In genomic region chr15:27327744-27328143, GRCm38 (mm10) we compare ENCODE assay signal across 24 mouse cellular contexts.
"Had no signal": no experiment of that assay in that cellular context is flagged by ENCODE, and none has a peak within 500 bp of the region (broad histone marks: within the 10 kb centered on the region; RNA-seq: fewer than 3 reads in every experiment).

No protein-coding gene starts in this region.

- H3K4me1 ChIP-seq: embryonic facial prominence, embryonic 10.5 days; embryonic facial prominence, embryonic 12.5 days; embryonic facial prominence, embryonic 15.5 days; forebrain, embryonic 10.5 days; forebrain, embryonic 12.5 days; heart, embryonic 10.5 days had no signal

- H3K4me2 ChIP-seq: embryonic facial prominence, embryonic 12.5 days; embryonic facial prominence, embryonic 13.5 days; embryonic facial prominence, embryonic 15.5 days; forebrain, embryonic 12.5 days; forebrain, embryonic 13.5 days; forebrain, embryonic 15.5 days; heart, embryonic 11.5 days had no signal

- H3K36me3 ChIP-seq: embryonic facial prominence, embryonic 10.5 days; embryonic facial prominence, embryonic 12.5 days; embryonic facial prominence, embryonic 13.5 days; embryonic facial prominence, embryonic 15.5 days; forebrain, embryonic 10.5 days; forebrain, embryonic 12.5 days; forebrain, embryonic 15.5 days; heart, embryonic 10.5 days had no signal

- H3K27ac ChIP-seq: embryonic facial prominence, embryonic 10.5 days; embryonic facial prominence, embryonic 12.5 days; embryonic facial prominence, embryonic 13.5 days; embryonic facial prominence, embryonic 15.5 days; forebrain, embryonic 10.5 days; forebrain, embryonic 12.5 days; forebrain, embryonic 13.5 days; forebrain, embryonic 15.5 days; gastrocnemius, adult 2 months; heart, adult 2 months; heart, embryonic 10.5 days had no signal

- H3K27me3 ChIP-seq: embryonic facial prominence, embryonic 12.5 days; embryonic facial prominence, embryonic 13.5 days; embryonic facial prominence, embryonic 15.5 days; forebrain, embryonic 12.5 days; forebrain, embryonic 13.5 days; forebrain, embryonic 15.5 days had no signal

- DNase-seq: cerebellum, postnatal 10 days; cerebellum, postnatal 14 days; cerebellum, postnatal 25 days; embryo, embryonic 11 days; gastrocnemius, adult 2 months; gastrocnemius, postnatal 10 days; gastrocnemius, postnatal 14 days; gastrocnemius, postnatal 25 days; gastrocnemius, postnatal 36 days; heart, adult 18-20 months; heart, adult 2 months had no signal

- H3K9ac ChIP-seq: embryonic facial prominence, embryonic 12.5 days; embryonic facial prominence, embryonic 13.5 days; embryonic facial prominence, embryonic 15.5 days; forebrain, embryonic 12.5 days; forebrain, embryonic 13.5 days; forebrain, embryonic 15.5 days; forebrain, postnatal 0 days had no signal

- H3K9me3 ChIP-seq: embryonic facial prominence, embryonic 10.5 days; embryonic facial prominence, embryonic 12.5 days; embryonic facial prominence, embryonic 13.5 days; embryonic facial prominence, embryonic 15.5 days; forebrain, embryonic 10.5 days; forebrain, embryonic 12.5 days; forebrain, embryonic 13.5 days; forebrain, embryonic 15.5 days; heart, embryonic 10.5 days had no signal

- ATAC-seq: forebrain, embryonic 13.5 days; forebrain, embryonic 14.5 days; forebrain, embryonic 15.5 days had no signal

- H3K4me3 ChIP-seq: embryonic facial prominence, embryonic 10.5 days; embryonic facial prominence, embryonic 12.5 days; embryonic facial prominence, embryonic 13.5 days; embryonic facial prominence, embryonic 15.5 days; erythroblast, embryonic 14.5 days; forebrain, embryonic 10.5 days; forebrain, embryonic 12.5 days; forebrain, embryonic 13.5 days; forebrain, embryonic 15.5 days; gastrocnemius, adult 2 months; heart, adult 2 months; heart, embryonic 10.5 days had no signal
